Mouse (Mus musculus) layer of hippocampus, postnatal 25 days (tissue): Measurements from ENCODE around the gene Fsip1. TPM values are rescaled to one million over a fixed set of nuclear protein-coding genes. Genes with fewer than 3 reads are reported as not detected.

Experiments used
- DNase-seq, 2 experiments: peaks; one replicate each; pipeline ENCODE4 v3.0.0; 2022; ENCODE audit warnings: mixed read lengths in 2 of 2, low spot score in 1 of 2; ENCODE audit errors: extremely low spot score in 1 of 2
- total RNA-seq, 2 experiments: library from RNA; stranded (reverse); gene quantifications; 2 replicates each; pipeline ENCODE4 v1.2.3; 2021

Fsip1 gene
- total RNA-seq, 2 experiments from 2014 or later, result 0.85 to 0.91 TPM

- no peak for DNase-seq
Measured at GRCm38 (mm10) chr2:118128313-118128712, 128.5 kb downstream of the Fsip1 start.

DNA sequence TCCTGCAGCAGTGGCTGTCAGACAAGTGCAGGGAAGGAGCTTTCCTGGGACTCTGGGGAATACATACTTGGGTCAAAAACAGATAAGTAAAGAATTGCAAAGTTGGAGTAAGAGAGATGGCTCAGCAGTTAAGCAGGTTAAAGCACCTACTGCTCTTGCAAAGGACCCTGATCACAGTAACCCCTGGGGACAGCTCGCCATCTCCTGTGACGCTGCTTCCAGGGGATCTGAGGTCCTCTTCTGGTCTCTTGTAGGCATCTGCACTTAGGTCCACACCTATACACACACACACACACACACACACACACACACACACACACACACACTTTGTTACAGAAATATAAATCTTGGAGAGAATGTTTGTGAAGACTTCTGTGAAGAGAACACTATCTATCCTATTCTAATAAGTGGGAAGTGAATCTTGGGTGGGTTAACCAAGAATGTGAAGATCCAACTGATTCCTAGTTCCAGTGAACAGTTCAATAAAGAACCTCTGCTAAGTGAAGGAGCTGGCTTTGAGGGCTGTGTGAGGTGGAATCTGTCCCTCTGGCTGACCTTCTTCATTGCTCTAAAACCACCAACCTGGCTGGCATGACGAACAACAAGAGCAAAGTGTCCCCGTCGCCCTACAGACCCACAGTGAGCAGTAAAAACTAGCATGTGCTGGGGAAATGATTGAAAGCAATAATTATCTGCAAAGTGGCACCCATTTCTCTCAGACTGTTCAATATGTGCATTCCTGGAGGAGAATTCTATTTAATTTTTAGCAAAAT is 129.1 kb downstream of the Fsip1 start:
- no peak for DNase-seq

DNA sequence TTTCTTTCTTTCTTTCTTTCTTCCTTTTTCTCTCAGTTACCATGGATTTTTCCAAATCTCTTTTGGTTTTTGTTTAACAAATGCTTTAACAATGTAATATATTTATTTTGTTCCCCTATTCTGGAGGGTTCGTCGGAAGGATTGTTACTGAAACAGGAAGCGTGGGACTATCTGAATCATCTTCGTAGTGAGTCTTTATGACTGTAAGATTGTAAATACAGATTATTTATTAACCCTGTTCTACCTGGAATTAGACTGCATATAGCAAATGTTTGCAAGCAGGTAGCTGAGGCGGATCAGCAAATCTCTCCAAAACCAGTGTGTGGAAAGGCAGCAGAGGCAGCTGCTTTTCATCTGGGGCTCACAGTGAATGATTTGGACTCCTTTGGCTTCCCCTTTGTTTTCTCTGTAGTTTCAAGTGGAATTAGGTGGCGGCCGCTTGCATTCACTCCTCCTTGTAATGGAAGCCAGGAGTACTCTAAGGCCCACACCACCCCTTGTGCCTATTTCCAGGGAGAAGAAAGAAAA is 130.8 kb downstream of the Fsip1 start:
- DNase-seq, result no peak

DNA sequence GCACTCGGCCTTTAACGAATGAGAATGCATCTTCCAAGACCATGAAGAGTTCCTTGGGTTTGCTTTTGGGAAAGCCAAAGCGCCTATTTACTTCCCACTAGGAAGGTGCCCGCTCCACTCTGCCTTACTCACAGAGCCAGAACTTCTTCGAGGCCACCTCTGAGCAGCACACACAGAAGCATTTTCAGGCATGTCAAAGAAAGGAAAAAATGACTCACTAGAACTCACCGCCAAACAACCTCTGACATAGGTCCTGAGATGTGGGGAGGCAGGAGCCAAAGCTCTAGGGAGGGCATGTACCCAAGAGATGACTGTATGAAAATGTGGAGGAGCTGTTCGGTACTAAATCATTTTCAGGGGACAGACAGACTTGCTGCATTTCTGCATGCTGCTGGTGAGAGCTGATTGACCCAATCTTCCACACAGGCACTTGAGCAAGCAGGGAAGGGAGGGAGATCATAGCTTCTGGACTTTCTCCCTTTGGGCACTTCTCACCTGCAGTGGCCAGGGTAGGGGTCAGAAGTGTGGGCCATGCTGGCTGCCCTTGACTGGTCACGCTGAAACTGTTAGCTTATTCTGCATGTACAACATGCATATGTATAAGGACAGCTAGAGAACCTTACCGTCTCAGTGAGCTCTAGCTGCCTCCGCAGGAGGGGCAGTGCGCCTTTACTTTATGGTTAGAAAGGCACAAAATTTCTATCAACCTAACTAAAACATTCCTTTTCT is 131.4 kb downstream of the Fsip1 start:
- DNase-seq, result no peak

- DNase-seq, result no peak
Measured at GRCm38 (mm10) chr2:118124437-118124836, 132.3 kb downstream of the Fsip1 start.

GRCm38 (mm10) chr2:118123743-118124142 is 133.0 kb downstream of the Fsip1 start:
- DNase-seq, result no peak

- no peak for DNase-seq
Measured at GRCm38 (mm10) chr2:118122291-118122690, 134.5 kb downstream of the Fsip1 start.

- DNase-seq, result no peak
Measured at GRCm38 (mm10) chr2:118120751-118121150, 136.0 kb downstream of the Fsip1 start.

- no peak for DNase-seq
Measured at GRCm38 (mm10) chr2:118120095-118120494, 136.7 kb downstream of the Fsip1 start.

DNA sequence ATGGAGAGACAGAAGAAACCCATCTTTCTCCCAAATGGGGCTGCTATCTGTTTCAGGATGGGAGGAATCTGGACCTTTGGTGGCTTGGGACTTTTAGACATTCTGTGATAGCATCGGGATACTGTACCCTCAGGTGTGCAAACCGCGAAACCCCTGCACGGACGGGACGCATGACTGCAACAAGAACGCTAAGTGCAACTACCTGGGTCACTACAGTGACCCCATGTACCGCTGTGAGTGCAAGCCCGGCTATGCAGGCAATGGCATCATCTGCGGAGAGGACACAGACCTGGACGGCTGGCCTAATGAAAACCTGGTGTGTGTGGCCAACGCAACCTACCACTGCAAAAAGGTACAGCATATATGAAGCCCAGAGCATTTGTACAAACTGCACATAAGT is 137.1 kb downstream of the Fsip1 start:
- no peak for DNase-seq

GRCm38 (mm10) chr2:118118515-118118914 is 138.3 kb downstream of the Fsip1 start:
- no peak for DNase-seq

DNA sequence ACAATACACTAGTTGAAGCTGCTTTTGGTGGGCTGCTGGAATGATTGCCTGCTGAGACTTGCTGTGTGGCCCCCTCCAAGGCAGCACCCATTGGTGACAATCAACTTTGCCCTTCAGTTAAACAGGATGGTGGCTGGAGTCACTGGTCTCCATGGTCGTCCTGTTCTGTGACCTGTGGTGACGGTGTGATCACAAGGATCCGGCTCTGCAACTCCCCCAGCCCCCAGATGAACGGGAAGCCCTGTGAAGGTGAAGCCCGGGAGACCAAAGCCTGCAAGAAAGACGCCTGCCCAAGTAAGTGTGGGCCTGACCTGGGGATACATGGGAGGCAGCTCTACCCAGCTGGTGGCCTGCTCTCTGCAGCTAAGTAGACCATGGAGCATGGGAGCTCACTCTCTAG is 138.7 kb downstream of the Fsip1 start:
- DNase-seq, result no peak

DNA sequence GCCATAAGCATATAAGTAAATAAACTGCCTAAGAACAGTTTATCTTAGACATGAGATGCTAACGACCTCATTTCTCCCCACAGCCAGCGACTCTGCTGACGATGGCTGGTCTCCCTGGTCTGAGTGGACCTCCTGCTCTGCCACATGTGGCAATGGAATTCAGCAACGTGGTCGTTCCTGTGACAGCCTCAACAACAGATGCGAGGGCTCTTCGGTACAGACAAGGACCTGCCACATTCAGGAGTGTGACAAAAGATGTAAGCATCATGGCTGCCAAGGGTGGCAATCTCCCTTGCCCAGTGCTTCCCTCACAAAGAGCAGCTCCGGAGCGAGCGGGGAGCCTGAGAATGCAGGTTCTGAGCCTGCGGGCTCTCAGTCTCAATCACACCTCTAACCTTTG is 139.4 kb downstream of the Fsip1 start:
- DNase-seq, result no peak

- no peak for DNase-seq
Measured at GRCm38 (mm10) chr2:118116754-118117290, 139.9 kb downstream of the Fsip1 start.

- no peak for DNase-seq
Measured at GRCm38 (mm10) chr2:118116180-118116579, 140.6 kb downstream of the Fsip1 start.

DNA sequence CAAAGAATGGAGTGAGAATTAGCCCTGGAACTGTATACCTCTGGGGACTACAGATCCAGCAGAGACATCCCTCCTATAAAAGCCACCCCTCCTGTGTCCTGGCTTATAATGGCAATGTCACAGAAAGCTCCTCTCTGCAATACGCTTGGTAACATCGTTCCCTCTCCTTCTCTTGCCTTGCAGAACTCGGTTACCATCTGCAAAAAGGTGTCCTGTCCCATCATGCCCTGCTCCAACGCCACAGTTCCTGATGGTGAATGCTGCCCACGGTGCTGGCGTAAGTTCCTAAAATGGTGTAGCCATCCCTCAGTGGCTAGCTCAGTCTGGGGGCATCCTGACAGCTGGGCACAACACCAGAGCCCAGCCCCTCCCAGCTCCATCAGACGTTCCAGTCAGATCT is 141.1 kb downstream of the Fsip1 start:
- no peak for DNase-seq

GRCm38 (mm10) chr2:118114671-118115070 is 142.1 kb downstream of the Fsip1 start:
- no peak for DNase-seq

DNA sequence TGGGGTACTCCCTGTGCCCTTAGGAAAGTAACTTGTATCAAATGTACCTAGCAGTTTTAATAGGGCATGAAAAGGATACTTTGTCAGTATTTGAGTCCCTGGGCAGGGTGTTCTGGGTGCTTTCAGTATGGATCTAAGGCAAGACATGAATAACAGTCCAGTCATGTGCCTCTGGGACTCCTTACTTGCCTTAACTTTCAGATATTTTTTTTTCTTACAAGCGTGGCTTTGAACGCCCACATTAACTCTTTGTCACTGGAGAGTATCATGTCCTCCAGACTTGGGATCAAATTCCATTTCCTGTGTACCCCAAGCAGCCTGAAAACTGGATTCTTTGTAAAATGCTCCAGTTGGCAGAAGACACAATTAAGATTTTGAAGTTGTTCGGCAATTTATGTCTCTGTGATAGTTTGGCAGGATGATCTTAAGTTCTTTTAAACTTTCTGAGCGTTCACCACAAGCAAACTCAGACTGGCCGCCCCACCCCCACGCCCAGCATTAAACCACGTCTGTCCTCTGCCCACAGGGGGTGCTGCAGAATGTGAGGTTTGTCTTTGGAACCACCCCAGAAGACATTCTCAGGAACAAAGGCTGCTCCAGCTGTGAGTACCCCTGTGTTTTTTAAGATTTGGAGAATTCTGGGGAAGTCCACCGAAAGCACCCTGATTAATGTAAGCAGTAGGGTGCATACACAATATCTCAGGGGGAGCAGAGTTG is 142.8 kb downstream of the Fsip1 start:
- DNase-seq, result no peak

- DNase-seq, result no peak
Measured at GRCm38 (mm10) chr2:118112846-118113479, 143.8 kb downstream of the Fsip1 start.

- DNase-seq, result no peak
Measured at GRCm38 (mm10) chr2:118112438-118112837, 144.3 kb downstream of the Fsip1 start.
